Mouse (Mus musculus): ENCODE results near the gene Cst6. TPM values are rescaled to one million over a fixed set of nuclear protein-coding genes. Genes with fewer than 3 reads are reported as not detected.
A peak's percentile ranks its signal among the peaks of the same experiment; 100 is the strongest.

Gene Cst6
- polyA plus RNA-seq, 1 experiment from 2014 or later = 33.1 TPM

DNA sequence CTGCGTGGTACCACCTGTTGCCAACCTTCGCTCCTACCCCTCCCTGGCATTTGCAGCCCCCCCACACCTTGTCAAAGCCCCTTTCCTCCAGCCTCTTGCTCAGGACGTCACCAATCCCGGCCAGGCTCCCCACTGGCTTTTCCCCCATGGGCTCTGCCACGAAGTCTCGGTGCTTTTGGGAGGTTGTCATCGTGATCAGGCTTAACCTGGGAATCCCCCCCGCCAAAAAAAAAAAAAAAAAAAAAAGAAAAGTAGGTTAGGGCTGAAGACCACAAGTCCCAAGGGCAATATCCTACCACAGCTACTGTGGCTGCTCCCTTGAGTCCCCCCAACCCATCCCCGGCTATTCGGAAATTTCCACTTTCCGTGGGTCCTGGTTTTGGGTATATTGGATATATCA is 16.4 kb upstream of the Cst6 start:
- Histone ChIP-seq H3K4me3 (ENCODE audit: low read length) (peak overlapping the region; percentile 96), H3K27me3 (replicated peaks; ENCODE audit: control insufficient read depth, insufficient read depth, low read length) (no peaks in the 10 kb centered on the region), H3K27ac (ENCODE audit: low read length) (peak overlapping the region; percentile 96; the same call in 1 of the 2 replicates), H3K36me3 (ENCODE audit: control insufficient read depth, insufficient read depth, low read length) (peaks cover 12% of the 10 kb centered on the region; the same call in 1 of the 2 replicates), H3K9ac (ENCODE audit: low read depth, low read length) (peak overlapping the region; percentile 93), H3K4me2 (ENCODE audit: low read depth, low read length) (peak overlapping the region; percentile 84), H3K4me1 (ENCODE audit: control insufficient read depth, insufficient read depth, low read length) (peaks cover 13% of the 10 kb centered on the region), H3K9me3 (ENCODE audit: control insufficient read depth, low read length) (no peaks in the 10 kb centered on the region)
- 16% methylated on average over 11 of the region's 11 CpGs for WGBS
- ATAC-seq = no peak

DNA sequence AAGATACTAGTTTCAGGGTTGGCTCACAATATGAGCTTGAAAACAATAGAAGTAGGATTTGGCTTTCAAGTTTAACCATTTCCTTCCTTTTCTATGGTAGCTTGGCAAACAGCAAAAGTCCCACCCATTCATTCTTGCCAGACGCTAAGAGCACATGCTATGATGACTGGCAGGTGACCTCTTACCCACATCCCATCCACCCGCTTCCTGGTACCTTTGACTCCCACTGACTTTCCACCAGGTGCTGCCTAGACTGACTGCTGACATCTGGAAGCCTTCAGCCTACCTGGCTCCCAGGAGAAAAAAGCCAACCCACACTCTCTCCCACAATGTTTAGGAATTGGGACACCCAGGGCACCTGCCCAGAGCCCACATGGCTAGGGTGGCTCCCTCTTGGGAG is 14.8 kb upstream of the Cst6 start:
- Histone ChIP-seq H3K27ac (ENCODE audit: low read length) (no peak overlapping the region), H3K4me2 (ENCODE audit: low read depth, low read length) (no peak overlapping the region), H3K4me1 (ENCODE audit: control insufficient read depth, insufficient read depth, low read length) (peaks cover 13% of the 10 kb centered on the region), H3K9me3 (ENCODE audit: control insufficient read depth, low read length) (no peaks in the 10 kb centered on the region), H3K9ac (ENCODE audit: low read depth, low read length) (no peak overlapping the region), H3K36me3 (ENCODE audit: control insufficient read depth, insufficient read depth, low read length) (peaks cover 3% of the 10 kb centered on the region; the same call in 1 of the 2 replicates), H3K27me3 (replicated peaks; ENCODE audit: control insufficient read depth, insufficient read depth, low read length) (no peaks in the 10 kb centered on the region), H3K4me3 (ENCODE audit: low read length) (no peak overlapping the region)
- ATAC-seq = no peak
- 81% methylated on average over 2 of the region's 2 CpGs for WGBS

DNA sequence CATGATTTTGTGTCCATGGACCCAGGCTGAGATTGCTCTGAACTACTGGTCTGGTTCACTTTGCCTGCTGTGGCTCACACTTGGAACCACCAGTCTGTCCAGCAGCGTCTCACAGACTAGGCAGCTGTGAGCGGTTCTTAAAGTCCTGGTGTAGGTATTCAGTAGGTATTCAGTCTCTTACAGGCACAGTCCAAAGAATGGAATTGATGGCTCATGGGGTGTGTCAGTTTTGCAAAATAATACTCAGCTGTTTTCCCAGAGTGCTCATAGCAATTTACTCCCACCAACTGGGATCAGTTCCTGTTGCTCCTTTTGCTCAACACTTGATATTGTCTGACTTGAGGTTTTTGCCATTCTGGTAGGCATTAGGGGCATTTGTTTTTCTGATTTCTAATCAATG is 12.8 kb upstream of the Cst6 start:
- 82% methylated on average over 2 of the region's 2 CpGs for WGBS
- ATAC-seq = no peak

DNA sequence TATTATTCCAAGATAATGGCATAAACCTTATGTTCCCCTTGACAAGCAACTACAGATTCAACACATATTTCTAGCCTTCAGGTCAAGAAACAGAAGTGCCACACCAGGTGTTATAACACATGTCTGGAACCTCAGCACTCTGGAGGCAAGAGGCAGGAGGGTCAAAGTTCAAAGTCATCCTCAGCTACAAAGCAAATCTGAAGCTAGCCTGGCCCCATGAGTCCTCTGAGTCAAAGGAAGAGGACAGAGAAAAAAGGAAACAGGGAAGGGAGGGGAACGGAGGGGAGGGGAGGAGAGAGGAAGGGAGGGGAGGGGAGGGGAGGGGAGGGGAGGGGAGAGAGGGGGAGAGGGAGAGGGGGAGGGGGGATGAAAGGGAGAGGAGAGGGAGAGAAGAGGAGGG is 6.7 kb upstream of the Cst6 start:
- peak; percentile 79 for ATAC-seq
- Histone ChIP-seq H3K36me3 (ENCODE audit: control insufficient read depth, insufficient read depth, low read length) (no peaks in the 10 kb centered on the region), H3K9ac (ENCODE audit: low read depth, low read length) (no peak overlapping the region), H3K4me1 (ENCODE audit: control insufficient read depth, insufficient read depth, low read length) (0 out of 2 replicates have a peak, but pooled peaks cover 7% of the 10 kb centered on the region), H3K4me2 (ENCODE audit: low read depth, low read length) (no peak overlapping the region), H3K27ac (ENCODE audit: low read length) (peak overlapping the region; percentile 35; the same call in 1 of the 2 replicates), H3K4me3 (ENCODE audit: low read length) (no peak overlapping the region), H3K9me3 (ENCODE audit: control insufficient read depth, low read length) (no peaks in the 10 kb centered on the region), H3K27me3 (replicated peaks; ENCODE audit: control insufficient read depth, insufficient read depth, low read length) (no peaks in the 10 kb centered on the region)
- WGBS = no CpG with 5 or more reads among the region's 1 CpGs

More for the DNA sequence above, 12.8 kb upstream of the Cst6 start:
- Histone ChIP-seq H3K27me3 (replicated peaks; ENCODE audit: control insufficient read depth, insufficient read depth, low read length) (no peaks in the 10 kb centered on the region), H3K27ac (ENCODE audit: low read length) (no peak overlapping the region), H3K36me3 (ENCODE audit: control insufficient read depth, insufficient read depth, low read length) (peaks cover 3% of the 10 kb centered on the region; the same call in 1 of the 2 replicates), H3K4me2 (ENCODE audit: low read depth, low read length) (no peak overlapping the region), H3K4me3 (ENCODE audit: low read length) (no peak overlapping the region), H3K4me1 (ENCODE audit: control insufficient read depth, insufficient read depth, low read length) (peaks cover 5% of the 10 kb centered on the region), H3K9me3 (ENCODE audit: control insufficient read depth, low read length) (no peaks in the 10 kb centered on the region), H3K9ac (ENCODE audit: low read depth, low read length) (no peak overlapping the region)

DNA sequence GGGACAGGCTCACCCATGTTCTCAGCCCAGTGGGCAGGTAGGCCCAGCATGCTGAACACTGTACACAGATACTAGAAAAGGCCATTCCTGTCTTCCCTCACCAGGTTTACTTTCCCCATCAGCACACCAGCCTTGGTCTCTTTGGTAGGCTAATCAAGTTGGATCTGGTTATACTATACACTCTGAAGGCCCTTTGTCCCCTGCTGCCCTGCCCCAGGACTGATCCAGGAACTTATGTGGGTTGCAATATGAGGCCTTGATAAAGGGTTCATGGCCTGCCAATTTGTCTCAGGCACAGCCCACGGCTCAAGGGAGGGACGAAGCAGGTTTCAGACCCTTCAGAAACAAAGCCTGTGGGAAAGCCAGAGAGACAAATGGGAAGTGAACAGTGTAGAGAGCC is 4.2 kb upstream of the Cst6 start:
- H3K9ac ChIP-seq (ENCODE audit: low read depth, low read length) = no peak overlapping the region
- no peaks in the 10 kb centered on the region for H3K9me3 ChIP-seq (ENCODE audit: control insufficient read depth, low read length)
- H3K4me1 ChIP-seq (ENCODE audit: control insufficient read depth, insufficient read depth, low read length) = peaks cover 9% of the 10 kb centered on the region; the same call in 1 of the 2 replicates
- no peaks in the 10 kb centered on the region for H3K36me3 ChIP-seq (ENCODE audit: control insufficient read depth, insufficient read depth, low read length)
- 80% methylated on average over 2 of the region's 2 CpGs for WGBS
- H3K4me2 ChIP-seq (ENCODE audit: low read depth, low read length) = no peak overlapping the region
- H3K27ac ChIP-seq (ENCODE audit: low read length) = peak overlapping the region; percentile 69
- no peak overlapping the region for H3K4me3 ChIP-seq (ENCODE audit: low read length)
- peak; percentile 75 for ATAC-seq
- no peaks in the 10 kb centered on the region for H3K27me3 ChIP-seq (replicated peaks; ENCODE audit: control insufficient read depth, insufficient read depth, low read length)

DNA sequence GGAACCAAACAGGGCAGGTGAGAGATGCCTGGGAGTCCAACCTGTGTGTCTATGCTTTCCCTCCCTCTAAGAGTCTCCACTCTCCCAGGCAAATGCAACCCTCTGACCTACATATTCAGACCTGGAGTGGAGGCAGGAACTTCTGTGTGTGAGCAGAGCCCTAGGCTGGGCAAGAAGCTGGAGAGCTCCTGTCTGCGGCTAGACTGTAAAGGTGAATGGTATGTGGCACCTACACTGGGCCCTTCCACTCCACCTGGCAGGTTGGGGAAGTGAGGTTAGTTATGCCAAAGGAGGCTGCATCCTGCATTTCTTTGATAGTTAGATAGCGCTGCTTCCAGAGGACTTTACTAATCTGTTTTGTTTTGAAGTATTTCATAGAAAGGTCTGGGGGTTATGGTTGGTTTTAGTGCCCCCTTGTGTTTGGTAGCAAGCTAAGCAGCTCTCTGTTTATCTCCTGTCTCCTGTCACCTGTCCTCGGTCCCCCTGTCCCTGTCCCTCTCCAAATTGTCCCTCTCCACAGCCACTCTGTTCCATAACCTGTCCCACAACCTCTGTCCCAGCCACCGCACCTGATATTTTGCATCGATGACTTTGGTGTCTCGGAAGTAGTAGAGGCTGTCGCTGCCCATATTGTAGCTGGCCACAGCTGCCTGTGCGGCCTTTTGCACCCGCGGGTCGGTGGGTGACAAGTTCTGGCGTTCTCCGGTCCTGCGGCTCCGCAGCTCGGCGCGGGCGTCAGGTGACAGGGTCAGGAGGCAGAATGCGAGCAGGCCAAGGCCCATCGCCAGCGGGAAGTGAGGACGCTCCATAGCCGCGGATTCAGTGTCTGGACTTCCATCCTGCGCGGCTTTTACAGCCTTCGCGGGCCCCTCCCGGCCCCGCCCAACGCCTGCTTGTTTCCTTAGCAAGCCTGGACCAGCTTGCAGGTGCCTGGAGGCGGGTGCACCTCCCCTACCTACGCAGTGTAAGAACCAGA is 560 bp downstream of the Cst6 start:
- Histone ChIP-seq H3K9me3 (ENCODE audit: control insufficient read depth, low read length) (no peaks in the 10 kb centered on the region), H3K27ac (ENCODE audit: low read length) (no peak overlapping the region), H3K36me3 (ENCODE audit: control insufficient read depth, insufficient read depth, low read length) (no peaks in the 10 kb centered on the region), H3K4me2 (ENCODE audit: low read depth, low read length) (peak overlapping the region; percentile 80), H3K9ac (ENCODE audit: low read depth, low read length) (peak overlapping the region; percentile 66), H3K27me3 (replicated peaks; ENCODE audit: control insufficient read depth, insufficient read depth, low read length) (no peaks in the 10 kb centered on the region), H3K4me1 (ENCODE audit: control insufficient read depth, insufficient read depth, low read length) (peaks cover 8% of the 10 kb centered on the region; the same call in 1 of the 2 replicates), H3K4me3 (ENCODE audit: low read length) (peak overlapping the region; percentile 49)
- 4% methylated on average over 34 of the region's 34 CpGs for WGBS
- ATAC-seq = peak; percentile 85

DNA sequence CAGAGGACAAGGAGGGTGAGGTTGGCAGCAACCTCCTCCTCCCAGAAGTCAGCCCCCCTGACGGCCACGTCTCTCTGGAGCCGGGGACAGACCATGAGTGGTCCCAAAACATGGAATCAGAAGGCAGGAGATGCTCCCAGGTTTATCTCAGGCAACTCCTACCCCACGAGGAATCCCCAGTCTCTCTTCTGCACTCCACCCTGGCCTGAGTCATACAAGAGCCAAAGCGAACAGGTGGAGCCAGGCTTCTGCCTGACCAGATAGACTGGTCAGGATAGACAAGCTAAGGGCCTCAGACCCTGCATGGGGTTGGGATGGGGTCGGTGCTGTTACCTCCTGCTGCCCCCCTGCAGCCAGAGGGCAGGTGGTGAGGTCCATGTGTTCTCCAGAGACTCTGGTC is 1.3 kb downstream of the Cst6 start:
- Histone ChIP-seq H3K4me3 (ENCODE audit: low read length) (no peak overlapping the region), H3K9ac (ENCODE audit: low read depth, low read length) (no peak overlapping the region), H3K9me3 (ENCODE audit: control insufficient read depth, low read length) (no peaks in the 10 kb centered on the region), H3K36me3 (ENCODE audit: control insufficient read depth, insufficient read depth, low read length) (no peaks in the 10 kb centered on the region), H3K4me1 (ENCODE audit: control insufficient read depth, insufficient read depth, low read length) (peaks cover 2% of the 10 kb centered on the region; the same call in 1 of the 2 replicates), H3K27me3 (replicated peaks; ENCODE audit: control insufficient read depth, insufficient read depth, low read length) (no peaks in the 10 kb centered on the region), H3K4me2 (ENCODE audit: low read depth, low read length) (no peak overlapping the region), H3K27ac (ENCODE audit: low read length) (no peak overlapping the region)
- WGBS = 82% methylated on average over 6 of the region's 6 CpGs
- ATAC-seq = no peak

DNA sequence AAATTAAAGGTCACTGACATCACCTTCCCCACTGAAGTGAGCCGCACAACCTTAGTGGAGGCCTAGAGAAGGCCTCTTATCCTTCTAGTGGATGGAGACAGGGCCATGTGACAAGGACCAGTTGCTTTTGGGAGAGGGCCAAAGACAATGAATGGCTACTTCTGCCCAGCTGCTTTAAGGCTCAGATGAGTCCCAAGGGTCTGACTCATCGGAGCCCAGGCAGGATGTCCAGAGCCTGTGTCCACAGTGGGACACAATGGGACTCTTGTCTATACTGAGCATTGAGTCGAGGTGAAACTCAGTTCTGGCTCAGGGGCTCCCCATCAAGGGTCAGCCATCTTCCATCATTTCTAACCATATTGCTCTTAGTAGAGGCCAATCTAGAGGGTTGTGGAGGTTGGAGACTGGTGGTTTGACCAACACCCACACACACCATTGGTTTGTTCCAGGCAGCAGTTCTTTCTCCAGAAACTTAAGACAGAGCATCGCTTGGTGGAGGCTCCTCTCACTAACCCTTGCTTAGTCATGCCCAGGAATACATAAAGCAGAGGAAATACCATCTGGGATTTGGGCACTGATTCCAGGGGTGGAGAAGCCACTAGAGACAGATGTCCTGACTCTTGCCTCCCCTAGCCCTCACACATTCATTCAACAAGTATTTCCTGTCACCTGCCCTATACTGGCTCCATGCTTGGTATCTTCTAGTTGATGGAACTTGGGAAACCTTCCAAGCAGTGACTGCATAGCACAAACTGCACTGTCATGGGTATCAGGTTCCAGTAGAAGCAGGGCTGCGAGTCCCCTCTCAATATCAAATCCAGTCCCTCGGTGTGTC is 3.9 kb downstream of the Cst6 start:
- Histone ChIP-seq H3K4me1 (ENCODE audit: control insufficient read depth, insufficient read depth, low read length) (peaks cover 2% of the 10 kb centered on the region; the same call in 1 of the 2 replicates), H3K4me2 (ENCODE audit: low read depth, low read length) (no peak overlapping the region), H3K27me3 (replicated peaks; ENCODE audit: control insufficient read depth, insufficient read depth, low read length) (no peaks in the 10 kb centered on the region), H3K27ac (ENCODE audit: low read length) (no peak overlapping the region), H3K9me3 (ENCODE audit: control insufficient read depth, low read length) (no peaks in the 10 kb centered on the region), H3K4me3 (ENCODE audit: low read length) (no peak overlapping the region), H3K36me3 (ENCODE audit: control insufficient read depth, insufficient read depth, low read length) (no peaks in the 10 kb centered on the region), H3K9ac (ENCODE audit: low read depth, low read length) (no peak overlapping the region)
- ATAC-seq = no peak
- WGBS = 79% methylated on average over 6 of the region's 6 CpGs

DNA sequence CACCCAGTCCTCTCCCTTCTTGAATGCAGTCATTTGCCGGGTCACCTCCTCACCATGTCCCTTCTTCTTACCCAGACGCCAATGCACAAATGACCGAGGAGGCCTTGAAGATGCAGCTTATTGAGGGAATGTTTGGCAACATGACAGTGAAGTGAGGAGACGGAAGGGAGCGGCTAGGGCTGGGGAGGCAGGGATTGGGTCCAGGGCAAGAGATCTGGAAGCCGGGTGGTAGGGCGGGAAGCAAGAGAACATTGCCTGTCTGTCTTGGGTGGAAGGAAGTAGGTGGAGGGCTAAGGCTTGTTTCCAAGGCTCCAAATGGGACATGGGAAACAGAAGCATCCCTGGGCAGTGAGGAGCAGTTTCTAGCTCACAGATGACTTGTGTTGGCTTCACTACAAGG is 8.0 kb downstream of the Cst6 start:
- WGBS = 93% methylated on average over 7 of the region's 7 CpGs
- Histone ChIP-seq H3K9ac (ENCODE audit: low read depth, low read length) (no peak overlapping the region), H3K9me3 (ENCODE audit: control insufficient read depth, low read length) (no peaks in the 10 kb centered on the region), H3K4me3 (ENCODE audit: low read length) (no peak overlapping the region), H3K27me3 (replicated peaks; ENCODE audit: control insufficient read depth, insufficient read depth, low read length) (no peaks in the 10 kb centered on the region), H3K4me2 (ENCODE audit: low read depth, low read length) (no peak overlapping the region), H3K36me3 (ENCODE audit: control insufficient read depth, insufficient read depth, low read length) (no peaks in the 10 kb centered on the region), H3K4me1 (ENCODE audit: control insufficient read depth, insufficient read depth, low read length) (no peaks in the 10 kb centered on the region), H3K27ac (ENCODE audit: low read length) (no peak overlapping the region)
- ATAC-seq = no peak
